Mouse (Mus musculus) ES-E14 (cell line): ENCODE results near the gene Mbd3.

Experiments used
- HCFC1 ChIP-seq: IDR thresholded peaks from 2 replicates; pipeline ENCODE4 v1.6.1; 2012; ENCODE audit warnings: low read length, inconsistent platforms, borderline replicate concordance; ENCODE audit not compliant: insufficient read depth
- MAFK ChIP-seq: IDR thresholded peaks from 2 replicates; pipeline ENCODE4 v1.6.1; 2014; ENCODE audit warnings: mild to moderate bottlenecking, low read depth, low read length, inconsistent platforms; ENCODE audit not compliant: insufficient read depth
- ZC3H11A ChIP-seq: IDR thresholded peaks from 2 replicates; pipeline ENCODE4 v1.6.1; 2012; ENCODE audit warnings: low read depth, mild to moderate bottlenecking, inconsistent platforms, low read length, borderline replicate concordance

- TF ChIP-seq MAFK (no peak), ZC3H11A (no peak), HCFC1 (no peak)
These were observed 13.5 kb upstream of the Mbd3 start for GRCm38 (mm10) chr10:80412656-80413541.
